Mouse (Mus musculus): Measurements from ENCODE around the gene Trnt1.
A peak's percentile ranks its signal among the peaks of the same experiment; 100 is the strongest.

Gene Trnt1

DNA sequence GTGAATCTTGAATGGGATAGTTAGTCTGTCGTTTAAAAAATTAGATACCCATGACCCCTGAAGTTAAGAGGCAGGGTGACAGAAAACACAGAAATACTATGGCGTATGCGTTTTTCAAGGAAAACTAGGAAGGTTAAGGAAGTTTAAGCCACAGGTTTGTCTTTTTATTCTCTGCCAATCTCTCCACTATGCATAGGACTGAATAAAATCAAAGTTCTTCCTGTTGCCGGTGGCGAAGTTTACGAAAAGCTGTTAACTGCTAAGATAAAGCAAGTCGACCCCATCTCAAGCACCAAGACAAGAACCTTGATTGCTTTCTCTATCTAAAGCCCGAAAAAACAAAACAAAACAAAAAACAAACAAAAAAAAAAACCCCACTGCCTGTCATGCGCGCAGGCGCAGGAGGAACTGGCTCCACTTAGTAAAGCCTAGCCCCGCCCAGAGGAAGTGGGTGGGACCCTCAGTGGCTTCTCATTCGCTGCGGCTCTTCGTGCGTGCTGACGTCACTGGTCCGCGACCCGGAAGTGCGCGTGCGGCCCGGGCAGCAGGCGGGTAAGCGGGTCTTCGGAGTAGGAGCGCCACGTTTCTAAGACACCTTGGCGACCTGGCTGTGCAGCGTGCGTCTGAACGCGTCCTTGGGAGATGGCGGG lies at the start of gene Trnt1:
Gene Trnt1, plus strand, starts transcription at position 481 of the 650 bp plus-strand sequence.
- peak; percentile 98 for DNase-seq

GRCm38 (mm10) chr6:106725642-106726041 lies 43.3 kb upstream of the Trnt1 start:
- no peak for DNase-seq

DNA sequence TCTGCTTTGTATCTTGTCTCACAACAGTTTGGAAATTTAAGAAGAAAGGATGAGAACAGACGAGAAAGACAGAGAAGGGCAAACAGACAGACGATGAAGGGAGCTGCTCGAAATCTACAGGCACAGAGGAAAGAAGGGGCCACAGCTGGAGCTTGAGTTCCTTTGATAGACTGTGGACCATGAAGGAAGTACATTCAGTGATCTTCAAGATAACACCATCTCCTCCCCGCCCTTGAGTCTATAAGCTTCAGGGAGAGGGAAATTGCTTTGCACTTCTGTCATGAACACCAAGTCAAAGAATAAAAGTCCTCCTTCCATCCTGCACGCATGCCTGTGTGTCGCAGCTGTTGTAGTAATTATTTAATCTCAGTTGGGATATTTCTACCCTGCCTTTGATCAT lies 42.8 kb upstream of the Trnt1 start:
- no peak for DNase-seq

- DNase-seq: no peak
These were observed 41.2 kb upstream of the Trnt1 start for GRCm38 (mm10) chr6:106727703-106728102.

GRCm38 (mm10) chr6:106729682-106730314 lies 39.1 kb upstream of the Trnt1 start:
- no peak for DNase-seq

DNA sequence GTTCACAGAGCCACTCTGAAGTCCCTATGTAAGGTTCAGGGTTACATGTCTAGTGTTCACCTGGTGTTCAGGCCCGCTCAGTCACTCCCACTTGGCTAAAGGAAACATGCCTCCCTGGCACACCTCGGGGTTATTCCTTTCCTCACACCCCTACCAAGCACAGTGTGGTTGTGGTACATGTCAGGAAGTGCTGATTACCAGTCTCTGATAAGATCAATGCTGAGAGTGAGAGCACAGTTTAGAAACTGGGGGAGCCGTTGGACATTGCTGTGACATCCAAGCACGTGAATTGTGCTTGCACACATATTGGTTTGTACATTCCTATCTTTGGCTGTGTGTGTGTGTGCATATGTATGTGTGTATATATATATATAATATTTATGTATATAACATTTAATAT lies 36.4 kb upstream of the Trnt1 start:
- no peak for DNase-seq

DNA sequence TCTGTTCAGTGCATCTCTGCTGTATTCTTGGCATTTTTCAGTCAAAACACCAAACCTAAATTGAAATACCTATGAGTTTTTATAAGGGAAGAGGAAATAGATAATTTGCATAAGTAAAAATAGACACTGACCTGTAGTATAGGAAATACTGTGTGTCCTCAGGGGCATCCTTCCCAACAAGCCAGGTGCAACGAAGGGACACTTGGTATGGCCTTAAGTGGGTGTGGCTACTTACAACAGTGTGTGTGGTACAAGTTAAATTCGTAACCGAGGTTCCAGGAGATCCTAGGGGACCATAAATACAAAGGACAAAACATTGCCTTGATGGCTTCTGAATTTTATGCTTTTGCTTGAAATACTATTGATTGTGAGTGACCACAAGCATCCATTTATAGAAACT lies 30.7 kb upstream of the Trnt1 start:
- no peak for DNase-seq

DNA sequence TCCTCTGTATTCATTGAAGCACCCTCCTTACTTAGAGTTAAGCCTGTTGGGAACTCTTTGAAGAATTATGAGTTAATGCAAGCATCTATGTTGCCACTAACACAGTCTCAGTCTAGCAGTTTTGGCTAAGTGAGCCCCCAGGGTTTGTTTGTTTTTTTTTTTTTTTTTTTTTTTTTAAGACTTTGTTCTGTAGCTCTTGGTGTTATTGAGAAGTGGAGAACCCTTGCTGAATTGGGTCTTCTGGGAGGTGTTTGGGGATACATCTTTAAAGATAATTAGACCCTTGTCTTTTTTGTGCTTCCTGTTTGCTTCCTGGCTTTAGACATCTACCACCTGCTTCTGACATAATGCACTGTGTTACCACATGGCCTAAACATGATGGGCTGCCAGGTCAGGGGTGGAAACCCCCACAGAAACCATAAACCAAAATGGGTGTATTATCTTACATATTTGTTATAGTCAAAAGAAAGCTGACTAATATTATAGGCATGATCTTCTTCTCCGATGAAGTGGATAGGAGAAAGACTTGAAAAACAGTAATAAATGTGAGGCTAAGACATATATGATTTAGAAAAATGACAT lies 28.6 kb upstream of the Trnt1 start:
- DNase-seq: no peak

- DNase-seq: no peak
These were observed 25.2 kb upstream of the Trnt1 start for GRCm38 (mm10) chr6:106743556-106744233.

DNA sequence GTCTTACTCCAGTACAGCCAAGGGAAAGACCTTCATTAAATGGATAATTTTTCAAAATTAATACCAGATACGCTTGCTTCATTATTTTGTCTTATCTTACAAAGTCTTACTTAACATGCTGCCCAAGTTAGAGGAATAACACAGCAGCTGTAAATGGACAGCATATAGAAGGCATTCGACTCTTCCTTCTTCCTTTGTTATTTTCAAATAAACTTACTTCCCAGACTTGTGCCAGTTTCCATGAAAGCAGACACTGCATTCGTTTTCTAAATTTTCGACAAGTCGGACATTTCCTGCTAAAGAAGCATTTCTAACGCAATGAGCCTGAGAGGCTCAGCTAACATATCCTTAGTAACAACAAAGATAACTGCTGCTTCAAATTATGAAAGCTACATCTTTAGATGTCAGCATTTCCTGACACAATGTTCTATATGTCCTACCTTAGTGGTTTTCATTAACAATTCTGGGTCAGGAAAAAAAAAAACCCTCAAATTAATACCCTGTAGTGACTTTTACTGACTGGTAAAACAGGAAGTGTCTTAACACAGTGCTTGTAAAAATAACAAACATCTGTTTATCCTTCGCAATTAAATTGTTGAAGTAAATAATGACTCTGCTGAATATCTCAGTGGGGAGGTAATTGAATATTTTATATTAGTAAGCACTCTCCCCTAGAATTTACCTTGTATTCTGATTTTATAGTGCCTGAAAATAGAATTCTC lies 23.1 kb upstream of the Trnt1 start:
- DNase-seq: no peak

DNA sequence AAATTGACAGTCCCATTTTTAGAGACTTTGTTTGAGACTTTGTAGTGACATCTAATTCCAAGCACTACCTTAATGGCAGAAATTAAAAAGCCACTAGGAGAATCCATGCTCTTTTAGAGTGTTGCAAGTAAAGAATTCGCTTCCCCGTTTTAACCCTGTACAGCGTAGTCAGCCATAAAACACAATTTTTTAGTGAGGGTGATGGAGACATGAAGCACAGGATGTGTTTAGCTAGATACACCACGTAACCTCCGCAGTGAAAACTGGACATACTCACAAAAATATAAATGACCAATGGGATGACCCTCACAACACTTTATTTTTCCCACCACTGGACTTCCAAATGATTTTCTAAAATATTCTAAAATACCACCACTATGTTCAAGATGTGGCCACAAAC lies 21.7 kb upstream of the Trnt1 start:
- DNase-seq: no peak

DNA sequence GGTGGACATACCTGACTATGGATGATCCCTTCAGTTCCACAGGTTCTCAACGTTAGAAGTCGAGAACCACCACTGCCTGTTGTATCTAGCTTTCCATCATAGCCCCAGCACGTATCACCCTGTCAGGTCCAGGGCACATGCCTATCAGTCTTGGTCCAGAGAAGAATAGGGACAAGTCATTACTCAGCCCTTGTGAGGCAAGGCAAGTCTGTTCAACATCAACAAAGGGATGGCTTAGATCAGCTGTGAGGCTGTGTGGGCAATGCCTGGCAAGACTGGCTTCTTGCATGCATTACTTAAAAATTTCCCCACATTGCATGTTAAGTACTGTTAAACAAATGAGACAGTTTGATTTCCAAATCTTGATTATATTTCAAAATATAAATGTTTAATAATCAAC lies 21.1 kb upstream of the Trnt1 start:
- no peak for DNase-seq

DNA sequence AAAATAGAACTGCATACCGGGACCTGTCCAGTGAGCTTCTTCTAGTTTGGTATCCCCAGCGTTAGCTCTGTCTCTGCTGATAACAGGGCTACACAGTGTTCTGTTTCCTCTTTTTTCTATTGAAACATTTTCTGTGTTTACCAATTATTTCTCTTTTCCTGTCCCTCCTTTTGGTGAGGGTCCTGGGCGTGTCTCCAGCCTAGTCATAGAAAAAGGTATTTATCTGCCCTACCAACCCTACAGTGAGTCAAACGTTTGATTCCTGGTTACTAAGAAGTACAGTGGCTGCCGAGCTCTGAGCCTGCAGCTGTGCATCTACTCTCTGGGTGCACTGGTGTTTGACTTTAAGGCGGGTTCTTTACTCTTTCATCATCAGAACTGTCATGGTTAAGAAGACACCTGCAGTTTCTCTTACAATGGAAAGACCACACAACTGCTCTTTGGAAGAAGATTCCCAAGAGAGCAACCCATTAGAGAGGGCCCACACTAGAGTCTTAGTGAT lies 20.0 kb upstream of the Trnt1 start, which contains the start of gene Il5ra:
Gene Il5ra, minus strand, starts transcription at position 151 of the 502 bp plus-strand sequence.
- DNase-seq: no peak

GRCm38 (mm10) chr6:106750291-106750690 lies 18.6 kb upstream of the Trnt1 start:
- DNase-seq: no peak

- DNase-seq: no peak
These were observed 10.6 kb upstream of the Trnt1 start for GRCm38 (mm10) chr6:106758299-106758698.

DNA sequence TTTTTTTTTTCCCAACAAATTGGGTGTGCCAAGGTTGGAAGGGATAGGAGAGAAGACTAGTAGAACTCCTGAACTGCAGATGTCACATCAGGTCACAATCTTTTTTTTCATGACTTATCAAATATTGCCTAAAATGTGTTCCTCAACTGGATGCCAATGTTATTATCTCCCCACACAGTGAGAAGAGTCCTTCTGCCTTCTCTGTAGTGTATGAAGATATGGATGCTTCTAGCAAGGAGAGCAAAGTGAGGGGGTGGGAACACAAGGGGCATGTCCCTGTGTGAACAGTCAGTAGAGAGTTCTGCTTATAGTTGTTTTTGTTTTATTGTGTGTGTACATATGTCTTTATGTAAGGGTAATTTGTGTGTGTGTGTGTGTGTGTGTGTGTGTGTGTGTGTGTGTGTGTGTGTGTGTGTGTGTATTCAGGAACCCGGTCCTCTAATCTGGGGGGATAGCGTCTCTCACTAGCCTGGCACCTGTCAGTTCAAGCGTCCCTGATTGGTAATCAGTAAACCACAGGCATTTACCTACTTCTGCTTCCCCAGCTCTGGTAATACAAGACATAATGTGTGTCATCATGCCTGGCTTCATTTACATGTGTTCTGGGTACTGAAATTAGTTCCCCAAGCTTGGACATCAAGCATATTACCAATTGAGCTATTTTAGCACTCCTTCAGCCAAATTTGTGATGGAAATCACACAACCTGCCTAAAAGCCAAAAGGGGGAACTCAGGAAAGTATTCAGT lies 8.3 kb upstream of the Trnt1 start:
- no peak for DNase-seq

- no peak for DNase-seq
These were observed 7.4 kb upstream of the Trnt1 start for GRCm38 (mm10) chr6:106761486-106761885.

DNA sequence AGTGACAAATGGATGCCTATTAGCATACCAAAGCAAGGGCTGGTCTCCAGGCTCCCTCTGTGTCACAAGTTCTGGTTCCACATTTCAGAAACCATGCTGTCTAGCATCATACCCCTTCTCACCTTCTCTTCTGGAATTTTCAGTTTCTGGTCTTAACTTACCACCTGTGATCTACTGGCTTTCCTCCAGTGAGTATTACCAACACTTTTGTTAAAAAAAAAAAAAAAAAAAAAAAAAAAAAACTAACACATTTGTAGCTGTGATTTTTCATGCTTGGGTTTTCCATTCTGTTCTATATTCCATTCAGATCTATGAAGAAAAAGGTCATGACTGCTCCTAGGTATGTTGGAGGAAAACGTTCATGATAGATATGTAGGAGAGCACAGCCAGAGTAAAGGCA lies 3.0 kb upstream of the Trnt1 start:
- DNase-seq: no peak

DNA sequence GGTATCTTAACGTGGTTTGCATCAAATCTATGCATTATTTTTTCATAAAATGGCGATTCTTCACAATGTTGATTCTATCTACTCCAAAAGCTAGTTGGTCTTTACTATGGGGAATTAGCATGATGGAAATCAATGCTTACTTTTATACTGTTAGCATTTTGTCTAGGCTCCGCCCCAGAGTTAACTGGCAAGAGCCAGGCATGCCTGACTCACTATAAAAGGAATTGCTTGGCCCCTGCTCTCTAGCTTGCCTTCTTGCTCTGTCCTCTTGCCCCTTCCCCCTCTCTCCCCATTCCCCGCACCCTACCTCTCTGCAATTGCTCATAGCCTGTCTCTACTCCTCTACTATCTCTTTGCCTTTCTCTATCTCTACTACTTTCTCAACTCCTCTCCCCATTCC lies 2.1 kb upstream of the Trnt1 start:
- DNase-seq: no peak

- DNase-seq: no peak
These were observed 458 bp downstream of the Trnt1 start for GRCm38 (mm10) chr6:106769290-106769866.

DNA sequence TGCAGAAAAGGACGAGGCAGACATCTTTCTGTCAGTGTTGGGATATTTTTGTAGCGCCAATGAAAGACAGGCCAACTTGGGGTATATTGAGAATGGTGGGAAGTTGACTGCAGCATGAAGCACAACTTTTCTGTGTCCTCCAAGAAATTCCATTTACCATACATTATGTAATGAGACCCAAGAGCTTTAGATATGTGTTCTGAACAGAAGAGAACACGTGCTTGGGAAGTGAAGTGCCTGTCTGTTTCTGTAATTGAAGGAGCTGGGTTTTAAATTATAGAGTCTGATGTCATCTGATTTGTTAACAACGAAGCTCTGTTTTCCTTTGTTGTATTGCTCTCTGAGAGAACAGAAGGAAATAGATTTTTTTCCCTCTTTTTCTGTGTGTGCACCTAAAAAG lies 1.1 kb downstream of the Trnt1 start:
- DNase-seq: no peak

GRCm38 (mm10) chr6:106787138-106787537 lies 18.2 kb downstream of the Trnt1 start:
- DNase-seq: no peak
